Mouse (Mus musculus): ENCODE measurements around the gene Itfg1.
"Not testable (repeated sequence)": the region's sequence is repeated elsewhere in the genome, so short reads cannot be mapped to it uniquely, and the experiment has no call there.

The Itfg1 gene

GRCm38 (mm10) chr8:85840657-85841488, at the start of gene Itfg1, which contains the start of gene Phkb:
TSS of gene Itfg1 (minus strand) at chr8:85840921.
TSS of gene Phkb (plus strand) at chr8:85840959.
- in situ Hi-C loops (cut with MboI; ENCODE audit: low sequenced_read_pairs), result no loop called here

GRCm38 (mm10) chr8:85884811-85885210, 44.1 kb upstream of the Itfg1 start:
- in situ Hi-C loops (cut with MboI; ENCODE audit: low sequenced_read_pairs), result no loop called here

GRCm38 (mm10) chr8:85879624-85880023, 38.9 kb upstream of the Itfg1 start:
- in situ Hi-C loops (cut with MboI; ENCODE audit: low sequenced_read_pairs), result no loop called here

GRCm38 (mm10) chr8:85877976-85878375, 37.3 kb upstream of the Itfg1 start:
- in situ Hi-C loops (cut with MboI; ENCODE audit: low sequenced_read_pairs), result no loop called here

- in situ Hi-C loops (cut with MboI; ENCODE audit: low sequenced_read_pairs), result no loop called here
Observed at GRCm38 (mm10) chr8:85871660-85872059, 30.9 kb upstream of the Itfg1 start.

- in situ Hi-C loops (cut with MboI; ENCODE audit: low sequenced_read_pairs), result no loop called here
Observed at GRCm38 (mm10) chr8:85862381-85862780, 21.7 kb upstream of the Itfg1 start.

GRCm38 (mm10) chr8:85860612-85861011, 19.9 kb upstream of the Itfg1 start:
- in situ Hi-C loops (cut with MboI; ENCODE audit: low sequenced_read_pairs), result no loop called here

- in situ Hi-C loops (cut with MboI; ENCODE audit: low sequenced_read_pairs), result not testable (repeated sequence)
Observed at GRCm38 (mm10) chr8:85857227-85857896, 16.6 kb upstream of the Itfg1 start.

GRCm38 (mm10) chr8:85854220-85855123, 13.8 kb upstream of the Itfg1 start:
- in situ Hi-C loops (cut with MboI; ENCODE audit: low sequenced_read_pairs), result no loop called here

- in situ Hi-C loops (cut with MboI; ENCODE audit: low sequenced_read_pairs), result no loop called here
Observed at GRCm38 (mm10) chr8:85845887-85846286, 5.2 kb upstream of the Itfg1 start.

- in situ Hi-C loops (cut with MboI; ENCODE audit: low sequenced_read_pairs), result no loop called here
Observed at GRCm38 (mm10) chr8:85841489-85841795, 721 bp upstream of the Itfg1 start.

GRCm38 (mm10) chr8:85839916-85840656, 635 bp downstream of the Itfg1 start:
- in situ Hi-C loops (cut with MboI; ENCODE audit: low sequenced_read_pairs), result no loop called here

- in situ Hi-C loops (cut with MboI; ENCODE audit: low sequenced_read_pairs), result no loop called here
Observed at GRCm38 (mm10) chr8:85813621-85814020, 27.1 kb downstream of the Itfg1 start.

- in situ Hi-C loops (cut with MboI; ENCODE audit: low sequenced_read_pairs), result no loop called here
Observed at GRCm38 (mm10) chr8:85801408-85801807, 39.3 kb downstream of the Itfg1 start.

- in situ Hi-C loops (cut with MboI; ENCODE audit: low sequenced_read_pairs), result no loop called here
Observed at GRCm38 (mm10) chr8:85800164-85800563, 40.6 kb downstream of the Itfg1 start.

- in situ Hi-C loops (cut with MboI; ENCODE audit: low sequenced_read_pairs), result not testable (repeated sequence)
Observed at GRCm38 (mm10) chr8:85796392-85796791, 44.3 kb downstream of the Itfg1 start.

GRCm38 (mm10) chr8:85788341-85788740, 52.4 kb downstream of the Itfg1 start:
- in situ Hi-C loops (cut with MboI; ENCODE audit: low sequenced_read_pairs), result no loop called here

- in situ Hi-C loops (cut with MboI; ENCODE audit: low sequenced_read_pairs), result no loop called here
Observed at GRCm38 (mm10) chr8:85787909-85788308, 52.8 kb downstream of the Itfg1 start.

- in situ Hi-C loops (cut with MboI; ENCODE audit: low sequenced_read_pairs), result no loop called here
Observed at GRCm38 (mm10) chr8:85785506-85785905, 55.2 kb downstream of the Itfg1 start.

GRCm38 (mm10) chr8:85783871-85784270, 56.9 kb downstream of the Itfg1 start:
- in situ Hi-C loops (cut with MboI; ENCODE audit: low sequenced_read_pairs), result no loop called here

GRCm38 (mm10) chr8:85780091-85780490, 60.6 kb downstream of the Itfg1 start:
- in situ Hi-C loops (cut with MboI; ENCODE audit: low sequenced_read_pairs), result no loop called here

Data from CH12F3 (cell line).